Mouse (Mus musculus): ENCODE data around the gene Zfp827.
A peak's percentile ranks its signal among the peaks of the same experiment; 100 is the strongest.

The Zfp827 gene

DNA sequence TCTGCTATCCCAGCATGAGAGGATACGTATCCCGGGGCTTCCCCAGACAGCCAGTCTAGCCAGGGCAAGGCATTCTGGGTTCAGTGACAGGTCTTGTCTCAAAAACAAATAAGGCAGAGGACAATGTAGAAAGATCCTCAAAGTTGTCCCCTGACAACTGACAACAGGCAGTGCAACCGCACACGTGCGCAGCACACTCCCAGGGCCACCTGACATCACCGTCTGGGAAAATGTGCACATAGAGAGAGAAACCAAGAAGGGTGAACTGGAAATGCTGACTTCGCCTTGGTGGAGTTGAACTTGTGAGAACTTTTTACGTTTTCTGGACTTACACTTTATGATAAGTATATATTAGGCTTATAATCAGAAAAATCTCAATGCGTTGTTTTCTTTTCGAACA, 121.6 kb downstream of the Zfp827 start:
- Histone ChIP-seq H3K27me3 (ENCODE audit: control insufficient read depth, insufficient read depth, low read length, poor library complexity, severe bottlenecking) (no peaks in the 10 kb centered on the region), H3K36me3 (ENCODE audit: control insufficient read depth, insufficient read depth, low read length, poor library complexity, severe bottlenecking) (no peaks in the 10 kb centered on the region)
- DNase-seq (ENCODE audit: low read depth, low spot score), result no peak

DNA sequence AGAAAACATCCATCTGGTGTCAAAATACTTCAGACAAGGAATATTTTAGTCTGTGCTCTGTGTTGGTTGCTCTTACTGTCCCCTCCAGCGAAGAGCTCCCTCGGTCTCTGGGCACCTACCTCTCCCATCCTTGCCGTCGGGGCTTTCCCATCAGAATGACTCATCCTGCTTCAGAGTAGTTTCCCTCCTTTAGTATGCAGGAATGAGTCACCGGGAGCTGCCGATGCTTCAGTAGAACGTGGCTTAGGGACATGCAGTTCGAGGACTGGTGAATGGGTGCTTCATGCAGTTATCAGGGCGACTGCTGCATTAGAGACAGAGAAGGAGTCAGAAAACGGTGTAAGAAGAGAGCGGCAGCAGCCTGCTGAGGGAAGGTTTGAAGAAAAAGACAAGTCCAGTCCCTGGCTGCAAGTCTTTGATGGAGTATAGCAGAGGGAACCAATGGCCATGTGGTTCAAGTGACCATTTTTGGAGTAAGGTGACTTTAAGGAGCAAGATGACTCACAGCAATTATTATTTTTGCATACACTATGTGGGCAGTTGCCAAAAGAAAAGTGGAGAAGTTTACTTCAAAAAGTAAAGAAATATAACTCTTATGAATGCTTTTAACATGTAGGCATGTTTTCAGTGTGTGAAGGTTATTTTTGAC, 122.4 kb downstream of the Zfp827 start:
- Histone ChIP-seq H3K27me3 (ENCODE audit: control insufficient read depth, insufficient read depth, low read length, poor library complexity, severe bottlenecking) (no peaks in the 10 kb centered on the region), H3K36me3 (ENCODE audit: control insufficient read depth, insufficient read depth, low read length, poor library complexity, severe bottlenecking) (no peaks in the 10 kb centered on the region)
- no peak for DNase-seq (ENCODE audit: low read depth, low spot score)

- no peak for DNase-seq (ENCODE audit: low read depth, low spot score)
- Histone ChIP-seq H3K27me3 (ENCODE audit: control insufficient read depth, insufficient read depth, low read length, poor library complexity, severe bottlenecking) (no peaks in the 10 kb centered on the region), H3K36me3 (ENCODE audit: control insufficient read depth, insufficient read depth, low read length, poor library complexity, severe bottlenecking) (no peaks in the 10 kb centered on the region)
Measured at GRCm38 (mm10) chr8:79151644-79152043, 123.4 kb downstream of the Zfp827 start.

DNA sequence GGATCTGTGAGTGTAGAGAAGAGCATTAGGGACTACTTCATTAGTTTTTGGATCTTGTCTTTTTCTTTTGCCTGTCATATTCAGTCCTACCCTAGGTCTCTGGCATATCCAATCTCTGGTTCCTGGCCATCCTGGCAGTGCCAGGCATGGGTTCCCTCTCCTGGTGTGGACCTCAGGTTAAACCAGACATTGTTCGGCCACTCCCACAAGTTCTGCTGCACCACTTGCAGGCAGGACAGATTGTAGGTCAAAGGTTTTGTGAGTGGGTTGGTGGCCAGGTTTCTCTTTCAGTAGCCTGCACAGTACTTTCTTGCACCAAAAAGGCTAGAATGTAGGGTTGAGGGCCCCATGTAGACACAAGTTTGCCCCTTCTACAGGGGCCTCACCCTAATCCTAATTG, 125.0 kb downstream of the Zfp827 start:
- no peak for DNase-seq (ENCODE audit: low read depth, low spot score)
- no peaks in the 10 kb centered on the region for H3K27me3 ChIP-seq (ENCODE audit: control insufficient read depth, insufficient read depth, low read length, poor library complexity, severe bottlenecking)
- no peaks in the 10 kb centered on the region for H3K36me3 ChIP-seq (ENCODE audit: control insufficient read depth, insufficient read depth, low read length, poor library complexity, severe bottlenecking)

DNA sequence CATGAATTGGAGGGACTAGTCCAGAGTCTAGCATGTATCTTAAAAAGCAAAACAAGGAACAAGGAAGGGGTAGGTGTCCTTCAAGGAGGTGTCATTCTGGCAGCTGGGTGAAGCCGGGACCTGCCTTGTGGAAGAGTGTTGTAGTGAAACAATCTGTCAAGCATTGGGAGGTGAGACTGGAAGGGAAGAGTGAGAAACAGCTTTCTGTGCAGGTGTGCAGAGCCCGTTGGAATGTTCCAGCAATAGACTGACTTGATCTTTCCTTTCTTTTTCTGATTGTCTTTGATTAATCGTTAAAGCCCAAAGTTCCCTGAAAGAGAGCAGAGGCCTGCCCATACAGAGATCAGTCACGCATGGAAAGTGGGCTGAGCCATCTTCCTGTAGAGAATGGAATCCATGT, 125.4 kb downstream of the Zfp827 start:
- DNase-seq (ENCODE audit: low read depth, low spot score), result no peak
- H3K27me3 ChIP-seq (ENCODE audit: control insufficient read depth, insufficient read depth, low read length, poor library complexity, severe bottlenecking), result no peaks in the 10 kb centered on the region
- H3K36me3 ChIP-seq (ENCODE audit: control insufficient read depth, insufficient read depth, low read length, poor library complexity, severe bottlenecking), result no peaks in the 10 kb centered on the region

DNA sequence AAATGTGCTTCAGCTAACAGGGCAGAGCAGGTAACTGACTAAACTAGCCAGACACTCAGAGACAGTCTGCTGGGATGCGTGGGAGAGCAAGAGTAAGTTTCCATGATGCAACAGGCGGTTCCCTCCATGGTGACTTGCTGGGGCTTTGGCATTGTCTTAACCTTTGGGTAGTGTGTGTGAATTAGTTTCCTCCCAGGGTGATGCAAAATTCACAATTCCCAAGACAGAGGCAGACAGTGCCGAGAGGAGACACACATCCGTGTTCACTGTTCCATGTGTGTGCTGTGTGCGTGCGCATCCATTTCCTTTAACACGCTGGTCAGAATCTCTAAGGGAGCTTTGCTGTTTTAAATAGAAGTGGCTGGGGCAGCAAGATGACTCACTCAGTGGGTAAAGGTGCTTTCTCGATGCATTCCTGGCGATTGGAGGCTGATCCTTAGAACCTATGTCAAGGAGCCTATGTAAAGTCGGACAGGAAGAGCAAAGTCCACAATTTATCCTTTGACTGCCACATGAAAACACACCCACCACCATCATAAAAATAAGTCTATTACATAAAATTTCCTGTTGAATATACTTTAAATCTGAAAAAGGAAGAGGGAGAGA, 127.4 kb downstream of the Zfp827 start:
- Histone ChIP-seq H3K27me3 (ENCODE audit: control insufficient read depth, insufficient read depth, low read length, poor library complexity, severe bottlenecking) (no peaks in the 10 kb centered on the region), H3K36me3 (ENCODE audit: control insufficient read depth, insufficient read depth, low read length, poor library complexity, severe bottlenecking) (no peaks in the 10 kb centered on the region)
- no peak for DNase-seq (ENCODE audit: low read depth, low spot score)

DNA sequence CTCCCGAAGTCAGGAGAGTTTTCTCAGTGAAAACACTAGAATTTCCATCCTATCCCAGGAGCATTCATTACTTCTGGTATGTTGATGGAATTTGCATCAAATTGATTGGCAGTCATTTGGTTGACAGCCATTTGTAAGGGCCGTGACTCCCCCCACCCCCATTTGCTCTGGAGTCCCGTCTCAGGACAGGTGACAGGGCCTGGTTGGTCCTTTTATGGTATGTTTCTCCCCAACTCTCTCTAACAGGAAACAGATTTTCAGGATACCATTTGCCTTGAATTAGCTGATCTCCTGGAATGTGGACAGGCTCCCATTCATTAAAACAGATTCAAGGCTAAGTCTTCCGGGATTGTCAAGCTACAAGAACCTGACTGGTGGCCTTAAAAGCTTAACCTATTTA, 129.1 kb downstream of the Zfp827 start:
- Histone ChIP-seq H3K36me3 (ENCODE audit: control insufficient read depth, insufficient read depth, low read length, poor library complexity, severe bottlenecking) (no peaks in the 10 kb centered on the region), H3K27me3 (ENCODE audit: control insufficient read depth, insufficient read depth, low read length, poor library complexity, severe bottlenecking) (no peaks in the 10 kb centered on the region)
- no peak for DNase-seq (ENCODE audit: low read depth, low spot score)

DNA sequence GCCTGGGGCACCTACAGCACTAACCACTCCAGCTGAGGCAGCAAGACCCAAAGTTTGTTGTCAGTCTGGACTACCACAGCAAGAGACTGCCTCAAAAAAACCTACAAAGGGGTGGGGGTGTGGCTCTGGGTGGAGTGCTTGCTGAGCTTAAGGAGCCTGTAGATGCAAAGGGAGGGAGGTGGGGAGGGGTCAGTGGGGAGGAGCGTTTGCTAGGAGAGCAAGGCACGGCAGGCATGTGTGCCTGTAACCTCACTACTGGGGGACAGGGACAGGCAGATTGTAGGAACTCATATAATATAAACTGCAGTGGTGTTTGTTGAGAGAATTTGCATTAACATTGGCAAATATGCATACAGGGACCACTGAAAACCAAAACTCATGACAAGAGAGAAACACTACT, 130.1 kb downstream of the Zfp827 start:
- no peaks in the 10 kb centered on the region for H3K27me3 ChIP-seq (ENCODE audit: control insufficient read depth, insufficient read depth, low read length, poor library complexity, severe bottlenecking)
- no peak for DNase-seq (ENCODE audit: low read depth, low spot score)

GRCm38 (mm10) chr8:79159397-79159796, 131.2 kb downstream of the Zfp827 start:
- Histone ChIP-seq H3K27me3 (ENCODE audit: control insufficient read depth, insufficient read depth, low read length, poor library complexity, severe bottlenecking) (no peaks in the 10 kb centered on the region), H3K36me3 (ENCODE audit: control insufficient read depth, insufficient read depth, low read length, poor library complexity, severe bottlenecking) (no peaks in the 10 kb centered on the region)
- peak; percentile 62 for DNase-seq (ENCODE audit: low read depth, low spot score)

More for the DNA sequence above, 130.1 kb downstream of the Zfp827 start:
- no peaks in the 10 kb centered on the region for H3K36me3 ChIP-seq (ENCODE audit: control insufficient read depth, insufficient read depth, low read length, poor library complexity, severe bottlenecking)

DNA sequence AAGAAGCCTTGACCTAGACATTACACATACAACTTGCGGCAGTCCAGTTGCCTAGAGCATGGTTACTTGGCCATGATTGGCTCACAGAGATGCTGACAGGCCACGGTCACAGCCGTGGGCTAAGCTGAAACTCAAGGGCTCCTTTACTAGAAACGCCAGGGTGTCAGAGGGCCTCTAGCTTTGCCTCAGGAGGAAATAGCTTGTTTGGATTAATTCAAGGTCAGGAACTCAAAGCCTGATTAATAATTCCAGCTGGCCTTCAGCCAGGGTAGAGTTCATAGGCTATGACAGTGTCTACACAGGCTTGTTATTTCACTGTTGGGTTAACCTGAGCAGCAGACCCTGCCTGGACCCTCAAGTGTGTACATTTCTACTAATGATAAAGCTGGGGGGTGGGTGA, 132.1 kb downstream of the Zfp827 start:
- no peak for DNase-seq (ENCODE audit: low read depth, low spot score)
- Histone ChIP-seq H3K36me3 (ENCODE audit: control insufficient read depth, insufficient read depth, low read length, poor library complexity, severe bottlenecking) (no peaks in the 10 kb centered on the region), H3K27me3 (ENCODE audit: control insufficient read depth, insufficient read depth, low read length, poor library complexity, severe bottlenecking) (no peaks in the 10 kb centered on the region)

- Histone ChIP-seq H3K27me3 (ENCODE audit: control insufficient read depth, insufficient read depth, low read length, poor library complexity, severe bottlenecking) (no peaks in the 10 kb centered on the region), H3K36me3 (ENCODE audit: control insufficient read depth, insufficient read depth, low read length, poor library complexity, severe bottlenecking) (no peaks in the 10 kb centered on the region)
- peak; percentile 78 for DNase-seq (ENCODE audit: low read depth, low spot score)
Measured at GRCm38 (mm10) chr8:79161172-79161778, 133.0 kb downstream of the Zfp827 start.

GRCm38 (mm10) chr8:79162533-79163308, 134.5 kb downstream of the Zfp827 start:
- peak; percentile 66 for DNase-seq (ENCODE audit: low read depth, low spot score)
- Histone ChIP-seq H3K36me3 (ENCODE audit: control insufficient read depth, insufficient read depth, low read length, poor library complexity, severe bottlenecking) (no peaks in the 10 kb centered on the region), H3K27me3 (ENCODE audit: control insufficient read depth, insufficient read depth, low read length, poor library complexity, severe bottlenecking) (no peaks in the 10 kb centered on the region)

DNA sequence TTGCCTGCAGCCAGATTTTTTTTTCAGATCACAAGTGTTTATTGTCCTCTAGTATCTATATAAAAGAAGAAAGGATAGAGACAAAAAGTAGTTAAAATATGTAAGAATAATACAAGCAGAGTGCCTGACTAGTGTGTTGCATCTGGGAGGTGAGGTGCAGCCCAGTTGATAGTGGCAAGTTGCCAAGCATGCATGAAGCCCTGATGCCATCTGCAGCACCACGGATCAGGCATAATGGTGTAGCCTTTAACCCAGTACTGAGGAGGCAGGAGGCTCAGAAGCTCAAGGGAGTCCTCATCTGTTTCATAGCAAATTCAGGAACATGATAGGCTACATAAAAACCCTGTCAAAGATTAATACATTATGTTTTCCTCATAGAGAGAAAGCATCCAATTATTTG, 136.1 kb downstream of the Zfp827 start:
- Histone ChIP-seq H3K36me3 (ENCODE audit: control insufficient read depth, insufficient read depth, low read length, poor library complexity, severe bottlenecking) (no peaks in the 10 kb centered on the region), H3K27me3 (ENCODE audit: control insufficient read depth, insufficient read depth, low read length, poor library complexity, severe bottlenecking) (no peaks in the 10 kb centered on the region)
- no peak for DNase-seq (ENCODE audit: low read depth, low spot score)

DNA sequence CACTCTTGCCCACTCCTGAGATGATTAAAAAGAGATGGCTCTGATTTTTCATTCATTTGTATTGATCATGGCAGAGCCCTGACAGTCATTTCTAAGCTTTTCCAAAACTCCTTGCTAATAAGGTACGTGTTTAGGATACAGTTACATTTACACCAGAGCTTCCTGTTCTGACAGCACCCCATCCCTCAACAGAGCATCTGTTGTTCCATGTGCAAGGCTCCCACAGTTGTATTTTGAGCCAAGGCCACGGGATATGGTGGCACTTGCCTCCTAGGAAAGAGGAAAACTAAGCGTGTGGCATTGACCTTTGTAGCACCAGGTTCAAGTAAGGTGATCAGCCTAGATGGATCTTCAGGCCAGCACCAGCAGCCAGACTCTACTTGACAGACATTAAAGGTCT, 137.0 kb downstream of the Zfp827 start:
- DNase-seq (ENCODE audit: low read depth, low spot score), result no peak
- Histone ChIP-seq H3K27me3 (ENCODE audit: control insufficient read depth, insufficient read depth, low read length, poor library complexity, severe bottlenecking) (no peaks in the 10 kb centered on the region), H3K36me3 (ENCODE audit: control insufficient read depth, insufficient read depth, low read length, poor library complexity, severe bottlenecking) (no peaks in the 10 kb centered on the region)

- H3K36me3 ChIP-seq (ENCODE audit: control insufficient read depth, insufficient read depth, low read length, poor library complexity, severe bottlenecking), result no peaks in the 10 kb centered on the region
- DNase-seq (ENCODE audit: low read depth, low spot score), result no peak
- no peaks in the 10 kb centered on the region for H3K27me3 ChIP-seq (ENCODE audit: control insufficient read depth, insufficient read depth, low read length, poor library complexity, severe bottlenecking)
Measured at GRCm38 (mm10) chr8:79173606-79174005, 145.4 kb downstream of the Zfp827 start.
